Mouse (Mus musculus) limb, embryonic 15.5 days (tissue): ENCODE measurements around the gene Snapc2. TPM values are rescaled to one million over a fixed set of nuclear protein-coding genes. Genes with fewer than 3 reads are reported as not detected.

Source experiments
- ATAC-seq: fragments of 200-750 bp; cut with Nextera tagmentation; 2 replicates; pipeline ENCODE4 v1.8.0; 2017; ENCODE audit warnings: low read depth, moderate TSS enrichment; ENCODE audit not compliant: insufficient number of reproducible peaks, low FRiP score, low TSS enrichment
- H3K27ac ChIP-seq: fragments of 300-500 bp; sonication (generic); 2 replicates; pipeline ENCODE4 v1.5.1; 2015; ENCODE audit warnings: moderate library complexity, mild to moderate bottlenecking, inconsistent platforms
- H3K27me3 ChIP-seq: fragments of 300-500 bp; sonication (generic); 2 replicates; pipeline ENCODE4 v1.6.1; 2015; ENCODE audit warnings: inconsistent platforms
- H3K36me3 ChIP-seq: fragments of 300-500 bp; sonication (generic); 2 replicates; pipeline ENCODE4 v1.6.1; 2015; ENCODE audit warnings: inconsistent platforms
- H3K4me1 ChIP-seq: fragments of 300-500 bp; sonication (generic); 2 replicates; pipeline ENCODE4 v1.6.1; 2015; ENCODE audit warnings: inconsistent platforms
- H3K4me2 ChIP-seq: fragments of 300-500 bp; sonication (generic); 2 replicates; pipeline ENCODE4 v1.6.1; 2015; ENCODE audit warnings: mild to moderate bottlenecking, inconsistent platforms
- H3K4me3 ChIP-seq: fragments of 300-500 bp; sonication (generic); 2 replicates; pipeline ENCODE4 v1.5.1; 2015; ENCODE audit warnings: mild to moderate bottlenecking, inconsistent platforms
- H3K9ac ChIP-seq: fragments of 300-500 bp; sonication (generic); 2 replicates; pipeline ENCODE4 v1.6.1; 2015; ENCODE audit warnings: inconsistent platforms
- H3K9me3 ChIP-seq: fragments of 300-500 bp; sonication (generic); 2 replicates; pipeline ENCODE4 v1.6.1; 2016; ENCODE audit warnings: inconsistent platforms
- WGBS: fragments of 180-500 bp; shearing (Covaris S2); methylation state at CpG from one replicate; pipeline ENCODE4 v1.1.7; 2015; 5-methylcytosine and 5-hydroxymethylcytosine counted together
- polyA plus RNA-seq: library from polyadenylated mRNA; unstranded; fragments of >200 nt; fragmentation: Nextera tagmentation; extraction: Ambion mirVana; gene quantifications from 2 replicates; pipeline ENCODE4 v1.2.1, GENCODE M21; 2015

Snapc2 gene
- polyA plus RNA-seq, 1 experiment from 2014 or later: 50.6 TPM

DNA sequence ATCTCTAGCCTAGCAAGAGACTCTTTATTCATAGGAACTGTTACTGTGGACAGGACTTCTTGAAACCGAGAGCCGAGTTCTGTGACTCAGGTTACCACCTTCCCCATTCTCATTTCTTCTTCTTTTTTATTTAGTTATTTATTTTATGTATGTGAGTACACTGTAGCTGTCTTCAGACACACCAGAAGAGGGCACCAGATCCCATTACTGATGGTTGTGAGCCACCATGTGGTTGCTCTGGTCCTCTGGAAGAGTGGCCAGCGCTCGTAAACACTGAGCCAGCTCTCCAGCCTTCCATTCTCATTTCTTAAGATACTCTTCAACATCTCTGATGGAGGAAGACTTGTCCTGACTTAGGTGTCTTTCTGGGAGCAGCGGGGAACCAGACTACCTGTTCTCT is 39.9 kb downstream of the Snapc2 start:
- H3K4me1 ChIP-seq: no peaks in the 10 kb centered on the region
- H3K9me3 ChIP-seq: no peaks in the 10 kb centered on the region
- H3K9ac ChIP-seq: no peak overlapping the region
- WGBS: 92% methylated on average over 5 of the region's 5 CpGs
- H3K4me3 ChIP-seq: no peak overlapping the region
- H3K4me2 ChIP-seq: no peak overlapping the region
- H3K27ac ChIP-seq: no peak overlapping the region
- no peak for ATAC-seq
- peaks cover 85% of the 10 kb centered on the region for H3K36me3 ChIP-seq
- no peaks in the 10 kb centered on the region for H3K27me3 ChIP-seq

GRCm38 (mm10) chr8:4297822-4298221 is 44.9 kb downstream of the Snapc2 start:
- no peaks in the 10 kb centered on the region for H3K4me1 ChIP-seq
- H3K9me3 ChIP-seq: no peaks in the 10 kb centered on the region
- H3K4me2 ChIP-seq: no peak overlapping the region
- H3K36me3 ChIP-seq: peaks cover 88% of the 10 kb centered on the region
- H3K4me3 ChIP-seq: no peak overlapping the region
- 91% methylated on average over 4 of the region's 4 CpGs for WGBS
- H3K27ac ChIP-seq: no peak overlapping the region
- no peak for ATAC-seq
- no peaks in the 10 kb centered on the region for H3K27me3 ChIP-seq
- no peak overlapping the region for H3K9ac ChIP-seq

- Histone ChIP-seq H3K9me3 (no peaks in the 10 kb centered on the region), H3K36me3 (peaks cover 88% of the 10 kb centered on the region), H3K4me2 (no peak overlapping the region), H3K27ac (no peak overlapping the region), H3K4me1 (no peaks in the 10 kb centered on the region), H3K9ac (no peak overlapping the region), H3K4me3 (no peak overlapping the region), H3K27me3 (no peaks in the 10 kb centered on the region)
- ATAC-seq: no peak
- WGBS: 80% methylated on average over 3 of the region's 3 CpGs
Measured at GRCm38 (mm10) chr8:4304124-4304547, 51.3 kb downstream of the Snapc2 start.

Other genes starting within 250 kb of the Snapc2 start
- not detected in 2 replicates for gene Cd209f, start 147.2 kb upstream of the Snapc2 start, polyA plus RNA-seq
- gene Cd209g, start 119.0 kb upstream of the Snapc2 start, polyA plus RNA-seq: not detected in 2 replicates
- 28.7 and 30.1 TPM in 2 replicates for gene Evi5l, start 86.5 kb upstream of the Snapc2 start, polyA plus RNA-seq
- 0.73 and 0.86 TPM in 2 replicates for gene Prr36, start 35.6 kb upstream of the Snapc2 start, polyA plus RNA-seq
- gene Lrrc8e, start 26.3 kb upstream of the Snapc2 start, polyA plus RNA-seq: 2.3 TPM in 2 replicates
- 25.1 and 27.1 TPM in 2 replicates for gene Map2k7, start 14.3 kb upstream of the Snapc2 start, polyA plus RNA-seq
- 0.90 and 1.4 TPM in 2 replicates for gene Gm49320, start 14.2 kb upstream of the Snapc2 start, polyA plus RNA-seq
- 2.8 and 4.2 TPM in 2 replicates for gene Tgfbr3l, start 4.9 kb upstream of the Snapc2 start, polyA plus RNA-seq
- gene Ctxn1, start 6.2 kb downstream of the Snapc2 start, polyA plus RNA-seq: 46.2 and 49.8 TPM in 2 replicates
- gene Timm44, start 22.8 kb downstream of the Snapc2 start, polyA plus RNA-seq: 52.0 and 52.9 TPM in 2 replicates
- gene Ccl25, start 72.1 kb downstream of the Snapc2 start, polyA plus RNA-seq: 13.5 and 13.7 TPM in 2 replicates
- gene Elavl1, start 72.3 kb downstream of the Snapc2 start, polyA plus RNA-seq: 209 and 215 TPM in 2 replicates
- gene Cers4, start 239.9 kb downstream of the Snapc2 start, polyA plus RNA-seq: 14.7 and 15.3 TPM in 2 replicates